Mouse (Mus musculus) thymus, adult 2 months (tissue): ENCODE results near the gene Rbm17. TPM values are rescaled to one million over a fixed set of nuclear protein-coding genes. Genes with fewer than 3 reads are reported as not detected.
A peak's percentile ranks its signal among the peaks of the same experiment; 100 is the strongest.

Experiments used
- DNase-seq: peaks from one replicate; pipeline ENCODE4 v3.0.0; 2021
- H3K27ac ChIP-seq: fragments of 200-500 bp; 2 replicates; pipeline ENCODE4 v1.5.1; 2012; ENCODE audit warnings: low read length, control low read depth; ENCODE audit not compliant: control insufficient read depth, insufficient read depth
- H3K27me3 ChIP-seq: fragments of 200-500 bp; 2 replicates; pipeline ENCODE4 v1.6.1; 2012; ENCODE audit warnings: mild to moderate bottlenecking, low read length, moderate library complexity, mixed read lengths; ENCODE audit not compliant: control insufficient read depth, insufficient read depth
- H3K36me3 ChIP-seq: fragments of 200-500 bp; 2 replicates; pipeline ENCODE4 v1.6.1; 2012; ENCODE audit warnings: mild to moderate bottlenecking, low read length, moderate library complexity; ENCODE audit not compliant: control insufficient read depth, insufficient read depth
- H3K4me1 ChIP-seq: fragments of 200-500 bp; replicated peaks from 2 replicates; pipeline ENCODE4 v1.6.1; 2012; ENCODE audit warnings: low read length; ENCODE audit not compliant: control insufficient read depth, insufficient read depth
- H3K4me3 ChIP-seq: fragments of 200-500 bp; 2 replicates; pipeline ENCODE4 v1.5.1; 2012; ENCODE audit warnings: mild to moderate bottlenecking, low read length, control low read depth, moderate library complexity; ENCODE audit not compliant: control insufficient read depth, insufficient read depth
- CTCF ChIP-seq: fragments of 200-500 bp; IDR thresholded peaks from 2 replicates; pipeline ENCODE4 v1.5.1; 2012; ENCODE audit warnings: mild to moderate bottlenecking, control low read depth, low read length, moderate library complexity, borderline replicate concordance; ENCODE audit not compliant: control insufficient read depth, poor library complexity, insufficient read depth; ENCODE audit errors: extremely low read depth
- POLR2A ChIP-seq: fragments of 200-500 bp; IDR thresholded peaks from 2 replicates; pipeline ENCODE4 v1.6.1; 2012; ENCODE audit warnings: mild to moderate bottlenecking, low read length, control low read depth, moderate library complexity; ENCODE audit not compliant: control insufficient read depth, poor library complexity, insufficient read depth; ENCODE audit errors: extremely low read depth
- WGBS: fragments of 180-500 bp; shearing (Covaris S2); methylation state at CpG from one replicate; pipeline ENCODE4 v1.1.7; 2018; 5-methylcytosine and 5-hydroxymethylcytosine counted together
- polyA plus RNA-seq: library from polyadenylated mRNA; depleted of rRNA; stranded (reverse); fragments of >200 nt; gene quantifications from 2 replicates; pipeline ENCODE4 v1.2.3, GENCODE M21; 2012; rRNA removed

The Rbm17 gene
- 83.6 and 84.8 TPM in 2 replicates for polyA plus RNA-seq

GRCm38 (mm10) chr2:11604053-11604452, at the start of gene Rbm17:
Gene Rbm17, minus strand, starts transcription at chr2:11604153.
- peak within 1 kb of the TSS; percentile 79 for H3K4me3 ChIP-seq
- H3K4me1 ChIP-seq, result peaks cover 18% of the 10 kb centered on the region
- TF ChIP-seq CTCF (no peak), POLR2A (no peak)
- no peak for DNase-seq
- 92% methylated on average over 5 of the region's 5 CpGs for WGBS
- peaks cover 12% of the 10 kb centered on the region for H3K36me3 ChIP-seq
- no peaks in the 10 kb centered on the region for H3K27me3 ChIP-seq
- peak within 1 kb of the TSS; percentile 56 for H3K27ac ChIP-seq

GRCm38 (mm10) chr2:11653330-11653729, 49.4 kb upstream of the Rbm17 start:
- Histone ChIP-seq H3K27me3 (no peaks in the 10 kb centered on the region), H3K4me1 (peaks cover 36% of the 10 kb centered on the region), H3K4me3 (no peak overlapping the region), H3K36me3 (no peaks in the 10 kb centered on the region), H3K27ac (peak overlapping the region; percentile 88)
- DNase-seq, result peak; percentile 66
- WGBS, result 1% methylated on average over 6 of the region's 6 CpGs
- TF ChIP-seq CTCF (no peak), POLR2A (no peak)

- no peak overlapping the region for H3K4me3 ChIP-seq
- WGBS, result 13% methylated on average over 2 of the region's 2 CpGs
- H3K4me1 ChIP-seq, result peaks cover 36% of the 10 kb centered on the region
- no peak for DNase-seq
- TF ChIP-seq CTCF, result no peak
- no peaks in the 10 kb centered on the region for H3K27me3 ChIP-seq
- H3K27ac ChIP-seq, result no peak overlapping the region; the same call in 1 of the 2 replicates
- no peaks in the 10 kb centered on the region for H3K36me3 ChIP-seq
These were observed 48.8 kb upstream of the Rbm17 start for GRCm38 (mm10) chr2:11652780-11653179.

GRCm38 (mm10) chr2:11652196-11652595, 48.2 kb upstream of the Rbm17 start:
- no peak for TF ChIP-seq CTCF
- TF ChIP-seq POLR2A, result no peak
- no peak overlapping the region for H3K27ac ChIP-seq
- WGBS, result 95% methylated on average over 3 of the region's 3 CpGs

DNA sequence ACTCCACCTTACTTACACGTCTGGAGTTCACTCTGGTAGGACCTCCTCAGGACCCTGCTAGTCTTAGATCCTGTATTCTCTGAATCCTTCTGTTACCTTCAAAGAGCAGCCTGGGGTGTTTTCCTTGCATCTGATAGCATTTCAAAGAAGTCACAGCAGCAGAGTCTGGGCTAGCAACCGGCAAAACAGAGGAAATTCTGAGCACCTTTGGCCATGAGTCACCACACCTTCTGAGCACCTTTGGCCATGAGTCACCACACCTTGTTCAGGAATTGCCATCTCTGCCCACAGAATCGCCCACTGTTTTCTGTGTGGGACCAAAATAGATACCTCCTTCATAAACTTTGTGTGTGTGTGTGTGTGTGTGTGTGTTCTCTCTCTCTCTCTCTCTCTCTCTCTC, 47.5 kb upstream of the Rbm17 start:
- TF ChIP-seq POLR2A (no peak), CTCF (no peak)
- Histone ChIP-seq H3K27me3 (no peaks in the 10 kb centered on the region), H3K36me3 (no peaks in the 10 kb centered on the region), H3K27ac (no peak overlapping the region), H3K4me1 (peaks cover 36% of the 10 kb centered on the region), H3K4me3 (no peak overlapping the region)
- no peak for DNase-seq
- WGBS, result 40% methylated on average over 3 of the region's 3 CpGs

More at GRCm38 (mm10) chr2:11652196-11652595, 48.2 kb upstream of the Rbm17 start:
- Histone ChIP-seq H3K4me3 (no peak overlapping the region), H3K36me3 (no peaks in the 10 kb centered on the region), H3K27me3 (no peaks in the 10 kb centered on the region), H3K4me1 (peaks cover 36% of the 10 kb centered on the region)
- DNase-seq, result no peak

- no peak for DNase-seq
- Histone ChIP-seq H3K27ac (no peak overlapping the region), H3K4me3 (no peak overlapping the region), H3K36me3 (no peaks in the 10 kb centered on the region), H3K27me3 (no peaks in the 10 kb centered on the region), H3K4me1 (peaks cover 10% of the 10 kb centered on the region)
- TF ChIP-seq POLR2A (no peak), CTCF (no peak)
- 46% methylated on average over 2 of the region's 2 CpGs for WGBS
These were observed 41.3 kb upstream of the Rbm17 start for GRCm38 (mm10) chr2:11645297-11645696.

GRCm38 (mm10) chr2:11644057-11644456, 40.1 kb upstream of the Rbm17 start:
- Histone ChIP-seq H3K27ac (no peak overlapping the region), H3K4me3 (no peak overlapping the region), H3K27me3 (no peaks in the 10 kb centered on the region), H3K4me1 (peaks cover 10% of the 10 kb centered on the region), H3K36me3 (no peaks in the 10 kb centered on the region)
- no peak for TF ChIP-seq POLR2A
- no peak for TF ChIP-seq CTCF
- no peak for DNase-seq
- 60% methylated on average over 1 of the region's 1 CpGs for WGBS
